Mouse (Mus musculus) spleen, adult 12 weeks (tissue): ENCODE data around the gene Pole.

ENCODE experiments used
- DNase-seq: peaks from one replicate; pipeline ENCODE4 v3.0.0; 2022; ENCODE audit warnings: low spot score

The Pole gene

DNA sequence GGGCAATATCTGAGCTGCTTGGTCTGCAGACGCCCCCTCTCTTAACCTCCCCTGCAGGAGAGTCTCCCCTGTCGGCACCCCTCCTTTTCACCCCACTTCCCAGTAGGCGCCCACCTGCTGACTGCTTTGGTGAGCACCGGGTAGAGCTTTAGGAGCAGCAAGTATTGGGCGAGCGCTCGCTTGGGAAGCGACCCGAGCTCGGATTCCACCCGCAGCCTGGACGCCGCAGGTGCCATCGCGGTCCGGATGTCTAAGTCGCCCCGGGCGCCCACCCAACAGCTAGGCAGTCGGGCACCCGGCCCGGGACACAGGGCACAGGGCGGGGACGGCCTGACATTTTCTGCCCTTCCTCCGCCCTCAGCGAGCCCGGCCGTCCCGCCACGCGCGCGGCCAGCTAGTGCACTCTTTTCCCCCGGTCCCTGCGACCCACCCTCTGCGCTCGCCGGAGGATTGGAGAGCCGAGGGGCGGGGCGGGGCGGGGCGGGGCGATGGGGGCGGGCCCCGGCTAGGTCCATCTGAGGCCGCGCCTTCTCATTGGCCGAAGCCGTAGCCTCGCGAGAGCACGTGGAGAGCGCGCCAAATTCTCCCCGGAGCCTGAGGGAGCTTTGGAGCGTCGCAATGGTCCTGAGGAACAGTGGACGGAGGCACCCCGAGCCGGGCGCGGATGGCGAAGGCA is at the start of gene Pole, which contains the start of gene Pxmp2:
TSS of gene Pole (plus strand) at position 537 of the 676 bp plus-strand sequence.
TSS of gene Pxmp2 (minus strand) at position 417 of the 676 bp plus-strand sequence.
- peak; percentile 84 for DNase-seq

DNA sequence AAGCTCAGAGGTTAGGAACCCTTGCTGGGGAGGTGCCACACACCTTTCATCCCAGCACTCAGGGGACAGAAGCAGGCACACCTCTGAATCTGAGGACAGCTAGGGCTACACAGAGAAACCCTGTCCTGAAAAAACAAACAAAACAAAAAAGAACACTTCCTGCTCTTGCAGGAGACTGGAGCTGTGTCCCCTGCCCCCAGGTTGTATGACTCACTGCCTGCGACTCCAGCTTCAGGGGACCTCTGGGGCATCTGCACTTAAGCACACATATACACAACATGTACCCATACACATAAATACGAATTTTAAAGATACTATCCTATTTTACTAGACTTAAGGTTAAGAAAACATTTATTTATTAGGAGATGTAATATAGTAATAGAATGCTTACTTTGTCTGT is 42.0 kb upstream of the Pole start:
- no peak for DNase-seq

DNA sequence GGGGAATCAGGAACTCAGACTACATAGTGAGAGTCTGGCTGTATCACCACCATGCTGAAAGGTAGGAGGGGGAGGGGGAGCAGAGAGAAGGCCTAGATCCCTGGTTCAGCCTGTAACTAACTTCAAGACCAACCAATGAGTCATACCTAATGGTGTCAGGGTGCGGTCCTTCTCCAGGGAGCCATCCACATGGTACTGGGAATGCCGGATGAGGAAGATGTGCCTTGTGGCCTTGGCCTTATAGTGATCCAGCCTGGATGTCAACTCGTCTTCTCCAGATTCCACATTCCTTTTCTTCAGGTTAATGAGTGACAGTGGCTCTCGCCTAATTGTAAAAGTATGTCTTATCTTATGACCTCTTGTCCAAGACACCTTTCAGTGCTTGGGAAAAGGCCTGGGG is 19.2 kb upstream of the Pole start:
- no peak for DNase-seq

DNA sequence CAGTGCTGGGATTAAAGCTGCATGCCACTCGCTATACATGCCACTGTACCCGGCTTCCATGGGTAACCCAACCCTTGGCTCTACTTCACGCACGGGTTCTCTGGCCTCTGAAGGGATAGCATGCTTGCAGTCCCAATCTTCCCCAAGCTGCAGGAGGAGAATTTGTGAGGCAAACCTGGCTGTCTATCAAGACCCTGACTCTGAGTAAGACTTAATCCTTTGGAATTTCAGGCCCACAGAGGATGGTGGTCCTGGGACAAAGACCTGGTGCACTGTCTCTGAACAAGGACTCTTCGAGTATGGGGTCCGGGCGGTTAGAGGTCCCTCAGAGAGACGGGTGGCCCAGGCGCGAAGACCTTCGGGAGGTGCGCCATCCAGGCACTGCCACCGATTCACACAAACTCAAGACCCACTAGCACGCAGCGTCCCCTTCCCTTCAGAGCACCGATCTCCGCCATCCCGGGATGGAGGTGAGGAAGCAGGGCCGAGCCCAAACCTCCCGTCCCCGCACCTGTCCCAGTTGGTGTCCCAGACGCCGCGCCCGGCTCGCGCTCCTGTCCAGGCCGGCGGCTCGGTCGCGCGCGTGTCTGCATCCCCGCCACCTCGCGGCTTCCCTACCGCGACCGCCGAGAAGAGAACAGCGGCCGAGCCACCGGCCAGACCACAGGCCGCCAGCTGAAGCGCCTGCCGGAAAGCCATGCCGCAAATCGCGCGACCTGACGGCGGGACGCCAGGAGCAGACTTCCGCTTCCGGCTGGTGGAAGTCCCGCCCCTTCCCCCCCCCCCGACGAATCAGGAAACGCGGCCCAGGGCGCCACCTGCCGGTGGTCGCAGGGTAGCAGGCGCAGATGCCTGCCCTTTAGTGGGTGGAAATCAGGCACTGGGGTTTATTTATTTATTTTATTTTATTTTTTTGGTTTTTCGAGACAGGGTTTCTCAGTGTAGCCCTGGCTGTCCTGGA is 16.7 kb upstream of the Pole start, which contains the start of gene Pgam5:
TSS of gene Pgam5 (minus strand) at position 773 of the 961 bp plus-strand sequence.
- DNase-seq = peak; percentile 74

DNA sequence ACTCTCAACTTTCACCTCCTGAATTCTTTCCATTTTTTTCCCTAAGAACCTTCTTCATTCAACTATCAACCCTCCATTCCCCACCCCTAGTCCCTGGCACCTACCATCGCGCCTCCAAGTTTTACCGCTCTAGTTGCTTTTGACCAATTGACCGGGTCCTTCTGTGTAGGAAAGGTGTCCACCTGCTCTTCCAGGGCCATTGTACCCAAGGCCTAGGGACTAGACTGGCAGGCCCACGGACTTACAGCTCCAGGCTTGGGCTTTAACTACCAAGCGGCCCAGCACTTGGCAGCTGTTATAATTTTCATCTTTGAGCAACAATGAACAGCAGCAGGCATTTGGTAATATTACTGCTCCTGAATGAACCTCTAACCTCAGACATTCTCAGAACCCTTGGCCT is 15.9 kb upstream of the Pole start:
- no peak for DNase-seq

DNA sequence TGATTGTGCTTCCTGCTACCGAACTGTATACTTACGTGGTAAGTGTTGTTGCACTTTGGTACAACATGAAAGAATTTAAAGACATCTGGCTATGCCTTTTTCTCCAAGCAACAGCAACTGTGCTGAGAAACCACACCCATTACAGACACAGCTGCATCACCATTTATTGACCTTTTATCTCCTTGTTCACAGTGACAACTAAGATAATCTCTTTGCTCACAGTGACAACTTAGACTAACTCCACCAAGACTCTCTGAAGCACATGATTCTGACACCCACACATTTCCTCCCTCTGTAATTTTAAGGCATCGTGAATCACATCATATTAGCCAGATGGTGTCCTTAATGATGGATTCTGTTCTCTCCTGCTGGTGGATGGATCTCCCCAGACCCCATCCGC is 12.0 kb upstream of the Pole start:
- DNase-seq = no peak

DNA sequence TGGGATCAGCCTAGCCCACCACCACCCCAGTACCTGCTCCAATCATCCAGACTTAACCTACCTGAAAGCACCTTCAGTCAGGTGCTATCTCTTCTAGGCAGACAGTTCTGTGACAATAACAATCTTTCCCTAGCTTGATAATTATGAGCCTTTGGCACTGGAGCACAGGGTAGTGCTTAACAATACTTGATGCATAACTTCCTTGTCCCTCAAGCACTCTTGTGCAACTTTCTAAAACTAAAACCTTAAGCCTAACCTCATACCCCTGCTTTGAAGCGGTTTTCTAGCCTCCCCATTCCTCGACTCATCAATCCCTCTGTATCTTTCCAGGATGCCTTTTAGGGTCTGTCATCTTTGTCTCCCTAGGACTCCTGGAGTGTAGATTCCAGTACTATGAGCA is 11.3 kb upstream of the Pole start:
- no peak for DNase-seq

DNA sequence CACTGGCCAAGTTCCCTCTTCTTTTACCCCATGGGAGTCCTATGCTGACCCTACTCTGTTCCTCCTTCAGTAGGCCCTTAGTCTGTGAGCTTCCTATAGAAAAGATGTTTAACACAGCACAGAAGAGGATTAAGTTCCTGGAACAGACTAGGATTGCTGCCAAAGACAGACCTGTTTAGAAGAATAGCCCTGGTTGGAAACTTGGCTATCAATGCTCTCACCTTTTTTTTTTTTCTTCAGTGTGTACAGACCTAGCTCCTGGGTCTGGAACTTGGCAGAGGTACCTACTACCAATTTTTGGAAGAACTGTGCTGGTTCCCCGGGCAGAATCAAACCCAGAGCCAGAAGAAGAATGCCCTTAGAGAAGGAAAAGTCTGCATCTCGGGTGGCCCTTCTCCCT is 9.7 kb upstream of the Pole start:
- no peak for DNase-seq

DNA sequence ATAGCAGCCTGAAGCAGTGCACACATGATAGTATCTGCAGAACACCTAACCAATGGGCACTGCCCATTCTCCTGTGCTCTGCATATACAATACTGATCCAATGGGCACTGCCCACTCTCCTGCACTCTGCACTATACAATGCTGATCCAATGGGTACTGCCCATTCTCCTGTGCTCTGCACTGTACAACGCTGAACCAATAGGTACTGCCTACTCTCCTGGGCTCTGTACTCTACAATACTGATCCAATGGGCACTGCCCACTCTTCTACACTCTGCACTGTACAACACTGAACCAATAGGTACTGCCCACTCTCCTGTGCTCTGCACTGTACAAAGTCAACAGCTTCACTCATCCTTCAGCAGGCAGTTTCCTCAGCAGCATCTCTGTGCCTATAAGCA is 9.2 kb upstream of the Pole start:
- DNase-seq = no peak

DNA sequence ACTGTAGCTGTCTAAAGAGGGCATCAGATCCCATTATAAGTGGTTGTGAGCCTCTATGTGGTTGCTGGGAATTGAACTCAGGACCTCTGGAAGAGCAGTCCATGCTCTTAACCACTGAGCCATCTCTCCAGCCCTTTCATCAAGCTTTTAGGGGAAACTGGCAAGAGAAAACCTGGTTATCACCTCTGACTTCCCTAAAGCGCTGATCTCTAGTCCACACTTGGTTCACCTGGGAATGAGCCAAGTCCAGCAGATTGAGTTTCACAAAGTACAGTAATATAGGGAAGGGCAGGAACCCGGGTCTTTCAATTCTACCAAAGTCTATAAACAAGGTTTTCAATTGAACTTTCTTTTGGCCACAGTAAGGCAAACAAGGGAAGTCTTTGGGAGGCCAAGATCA is 4.1 kb upstream of the Pole start:
- no peak for DNase-seq

DNA sequence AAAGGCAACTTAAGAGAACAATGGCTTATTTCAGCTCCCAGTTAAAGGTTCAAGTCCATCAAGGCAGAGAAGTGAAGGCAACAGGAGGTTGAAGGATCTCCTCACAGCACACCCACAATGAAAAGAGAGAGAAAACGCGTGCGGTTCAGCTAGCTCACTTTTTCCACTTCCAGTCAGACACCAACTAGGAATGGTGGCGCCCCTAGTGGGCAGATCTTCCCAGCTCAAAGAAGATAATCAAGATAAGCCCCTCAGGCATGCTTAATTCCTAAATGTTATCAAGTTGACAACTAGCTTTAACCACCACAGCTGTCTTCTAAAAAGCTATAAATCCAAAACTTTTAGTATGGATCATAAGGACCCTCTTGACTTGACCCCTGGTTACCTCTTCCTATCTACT is 1.6 kb upstream of the Pole start:
- peak; percentile 76 for DNase-seq

DNA sequence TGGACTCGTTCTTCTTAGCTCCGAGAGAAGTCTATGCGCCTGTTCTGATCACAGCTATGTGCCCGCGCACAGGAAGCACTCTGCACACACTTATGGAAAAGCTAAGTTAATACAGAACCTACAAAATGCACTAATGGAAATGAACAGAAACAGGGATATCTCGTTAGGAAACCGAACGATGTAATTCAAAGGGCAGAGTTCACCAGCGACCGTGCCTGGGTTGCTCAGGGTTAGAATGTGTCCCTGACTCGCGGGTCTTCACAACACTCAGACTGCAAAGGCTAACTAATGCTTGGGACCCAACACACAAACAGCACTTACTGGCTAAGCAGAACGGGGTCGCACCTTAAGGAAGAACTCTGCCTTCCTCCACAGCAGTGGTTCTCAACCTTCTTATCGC is 950 bp upstream of the Pole start:
- peak; percentile 8 for DNase-seq

DNA sequence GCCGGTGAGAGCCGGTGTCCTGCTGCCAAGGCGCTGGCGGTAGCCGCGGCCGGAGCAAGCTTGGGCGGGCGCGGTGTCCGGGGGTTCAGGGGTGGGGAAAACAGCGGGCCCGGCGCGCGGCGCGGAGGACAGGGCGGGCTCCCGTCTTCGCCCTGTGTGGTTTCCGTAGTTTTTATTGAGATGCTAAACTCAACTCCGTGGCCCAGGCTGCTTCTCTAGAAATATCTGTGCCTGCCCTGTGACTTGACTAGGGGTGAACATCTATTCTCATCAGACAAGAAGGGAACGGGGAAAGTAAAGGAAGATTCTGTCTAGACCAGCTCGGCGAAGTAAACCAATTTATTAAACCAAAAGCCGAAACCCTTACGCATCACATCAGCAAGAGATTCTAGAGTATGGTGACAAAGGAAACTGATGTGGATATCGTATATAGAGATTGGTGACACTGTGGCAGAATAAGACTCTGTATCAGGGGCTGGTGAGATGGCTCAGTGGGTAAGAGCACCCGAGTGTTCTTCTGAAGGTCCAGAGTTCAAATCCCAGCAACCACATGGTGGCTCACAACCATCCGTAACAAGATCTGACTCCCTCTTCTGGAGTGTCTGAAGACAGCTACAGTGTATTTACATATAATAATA is 459 bp downstream of the Pole start:
- no peak for DNase-seq

DNA sequence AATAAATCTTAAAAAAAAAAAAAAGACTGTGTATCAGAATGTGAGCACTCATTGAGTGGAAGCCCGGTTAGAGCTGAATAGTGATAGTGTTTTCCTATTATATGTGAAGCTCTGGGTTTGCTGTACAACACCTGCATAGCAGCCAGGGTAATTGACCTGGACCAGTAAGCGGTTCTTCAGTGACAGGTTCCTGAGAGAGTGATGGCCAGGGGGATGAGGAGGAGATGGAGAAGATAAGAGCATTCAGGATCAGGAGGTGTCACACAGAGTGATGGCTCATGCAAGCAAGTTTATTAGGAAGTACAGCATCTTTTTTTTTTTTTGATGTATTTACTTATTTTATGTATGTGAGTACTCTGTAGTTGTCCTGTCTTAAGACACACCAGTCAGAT is 974 bp downstream of the Pole start:
- DNase-seq = no peak

DNA sequence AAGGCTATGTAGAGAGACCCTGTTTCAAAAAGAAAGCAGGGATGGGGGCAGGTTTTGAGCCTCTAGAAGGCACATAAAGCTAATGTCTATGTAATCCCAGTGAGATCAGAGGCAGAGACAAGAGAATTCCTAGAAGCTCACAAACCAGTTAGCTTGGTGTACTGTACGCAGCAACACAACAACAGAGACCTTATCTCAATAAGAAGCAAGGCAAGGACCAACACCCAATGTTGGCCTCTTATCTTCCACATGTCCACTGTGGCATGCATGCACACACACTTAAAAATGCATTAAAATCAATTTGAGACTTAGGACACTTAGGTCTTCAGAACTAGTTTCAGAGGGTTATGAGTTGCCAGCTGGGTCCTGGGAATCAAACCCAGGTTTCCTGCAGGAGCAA is 5.5 kb downstream of the Pole start:
- DNase-seq = no peak

DNA sequence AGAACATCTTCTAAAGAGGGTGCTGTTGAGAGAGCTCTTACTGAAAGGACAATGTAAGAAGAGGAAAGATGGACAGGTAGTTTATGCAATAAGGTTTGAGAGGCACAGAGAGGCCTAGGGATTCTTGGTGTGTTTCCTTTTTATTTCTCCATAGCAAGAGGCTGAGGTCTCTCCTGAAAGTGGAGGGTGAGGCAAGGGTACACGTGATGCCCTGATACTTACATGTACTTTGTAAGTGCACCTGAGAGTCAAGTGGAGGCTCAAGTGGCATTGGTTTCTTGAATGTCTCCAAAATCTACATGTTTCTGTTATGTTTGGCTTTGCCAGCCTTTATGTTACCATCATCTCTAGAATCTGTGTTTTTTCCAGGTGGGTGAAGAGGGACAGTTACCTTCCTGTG is 10.5 kb downstream of the Pole start:
- DNase-seq = no peak

DNA sequence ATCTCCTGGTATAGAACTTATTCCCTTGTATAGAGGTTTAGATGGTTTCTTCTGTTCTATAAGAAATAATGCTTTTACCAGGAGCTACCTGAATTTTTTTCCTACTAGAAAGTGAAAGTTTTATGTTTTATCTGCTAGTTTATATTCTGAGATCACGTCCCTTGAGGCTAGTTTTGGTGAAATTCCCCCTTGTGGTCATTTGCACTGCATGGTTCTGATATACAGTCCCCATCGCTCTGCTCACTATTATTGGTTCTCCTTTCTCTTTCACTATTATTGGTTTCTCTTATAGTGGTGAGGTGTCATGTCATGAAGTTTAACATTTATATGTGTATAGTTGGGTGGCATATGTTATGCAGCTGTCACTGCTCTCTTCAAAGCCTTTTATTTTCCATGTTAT is 14.5 kb downstream of the Pole start:
- DNase-seq = no peak

DNA sequence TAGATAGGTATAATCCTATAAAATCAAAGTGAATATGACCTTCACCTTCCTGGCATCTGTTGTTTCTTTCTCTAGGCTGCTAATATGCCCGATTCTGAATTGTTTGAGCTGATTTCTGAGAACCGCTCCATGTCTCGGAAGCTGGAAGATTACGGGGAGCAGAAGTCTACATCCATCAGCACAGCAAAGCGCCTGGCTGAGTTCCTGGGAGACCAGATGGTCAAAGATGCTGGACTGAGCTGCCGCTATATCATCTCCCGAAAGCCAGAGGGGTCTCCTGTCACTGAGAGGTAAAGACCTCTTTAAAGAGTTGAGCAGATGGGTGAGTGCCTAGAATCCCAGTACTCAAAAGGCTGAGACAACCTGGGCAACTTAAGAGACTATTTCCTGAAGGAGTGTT is 22.8 kb downstream of the Pole start:
- DNase-seq = no peak

DNA sequence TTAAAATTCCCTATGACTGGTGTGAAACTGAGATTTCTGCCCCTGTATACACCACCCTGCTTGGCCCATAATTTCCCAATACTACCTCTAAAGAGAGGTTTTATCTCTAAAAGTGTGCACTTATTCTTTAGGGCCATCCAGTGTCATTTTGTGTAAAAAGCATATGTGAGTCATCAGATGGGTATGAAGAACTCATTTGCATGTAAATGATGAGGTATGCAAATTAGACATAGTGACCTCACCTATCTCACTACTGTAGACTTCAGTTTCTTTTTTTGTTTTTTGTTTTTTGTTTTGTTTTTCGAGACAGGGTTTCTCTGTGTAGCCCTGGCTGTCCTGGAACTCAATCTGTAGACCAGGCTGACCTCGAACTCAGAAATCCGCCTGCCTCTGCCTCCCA is 27.0 kb downstream of the Pole start:
- no peak for DNase-seq

DNA sequence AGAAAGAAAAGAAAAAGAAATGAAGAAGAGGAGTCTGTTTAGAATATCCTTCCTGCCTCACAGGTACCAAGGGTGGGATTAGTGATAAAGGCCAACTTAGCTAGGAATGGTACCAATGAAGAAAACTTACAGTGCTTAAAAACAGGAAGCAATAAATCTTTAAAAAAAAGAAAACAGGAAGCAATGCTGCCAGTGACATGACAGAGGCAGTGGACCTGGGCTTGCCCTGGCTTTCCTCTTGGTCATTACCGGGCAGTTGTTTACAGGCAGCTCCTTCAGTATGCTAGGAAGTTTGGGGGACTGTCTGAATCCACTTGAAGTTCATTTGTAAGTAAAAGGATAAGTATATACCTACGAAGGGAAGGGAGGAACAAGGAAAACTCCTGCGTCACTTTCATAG is 44.4 kb downstream of the Pole start:
- DNase-seq = no peak

DNA sequence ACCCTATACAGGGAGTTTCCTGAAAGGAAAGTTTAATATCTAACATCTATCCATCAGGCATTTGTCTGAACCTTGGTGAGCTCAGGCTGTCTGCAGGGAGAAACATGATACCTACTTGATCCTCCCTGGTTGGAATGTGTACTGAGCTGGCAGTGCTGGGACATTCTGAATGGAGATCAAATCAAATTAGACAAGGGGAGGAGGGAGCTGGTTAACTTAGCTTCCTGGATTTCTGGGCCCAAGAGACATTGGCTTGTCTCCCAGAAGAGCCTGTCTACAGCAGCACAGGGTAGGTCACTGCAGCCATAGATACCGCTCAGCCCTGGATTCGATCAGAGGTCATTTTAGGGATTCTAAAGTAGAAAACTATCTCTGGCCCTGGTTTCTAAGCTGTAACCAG is 52.7 kb downstream of the Pole start:
- DNase-seq = no peak

DNA sequence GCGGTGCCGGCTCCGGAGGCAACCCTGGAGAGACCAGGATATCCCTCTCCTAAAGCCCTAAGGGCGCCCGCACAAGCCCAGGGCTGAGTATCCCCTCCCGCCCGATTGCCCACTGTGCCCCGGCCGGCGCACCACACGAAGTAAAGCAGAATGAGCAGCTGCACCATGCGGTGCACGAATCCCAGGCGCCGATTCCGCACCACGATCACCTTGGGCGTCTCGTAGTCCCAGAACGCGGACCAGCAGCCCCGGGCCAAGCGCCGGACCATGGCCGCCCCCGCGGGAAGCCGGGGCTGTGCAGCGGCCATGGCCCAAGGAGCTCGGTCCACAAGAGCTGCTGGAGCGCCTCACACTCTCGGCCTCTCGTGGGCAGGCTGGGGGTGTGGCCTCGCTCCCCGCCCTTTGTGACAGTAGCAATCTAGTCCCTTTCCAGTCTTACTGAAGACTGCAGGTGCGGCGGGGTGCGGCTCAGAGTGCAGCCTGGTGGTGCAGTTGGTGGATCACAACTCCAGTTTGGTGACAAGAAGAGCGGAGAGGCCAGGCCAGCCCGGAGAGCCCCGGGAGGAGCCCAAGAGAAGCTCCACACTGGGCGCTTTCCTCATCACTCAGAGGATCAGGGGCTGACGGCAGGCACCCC is 56.7 kb downstream of the Pole start, which contains the start of gene P2rx2:
TSS of gene P2rx2 (minus strand) at position 565 of the 637 bp plus-strand sequence.
- DNase-seq = no peak
